Mouse (Mus musculus): ENCODE data around the gene Slc30a10. TPM values are rescaled to one million over a fixed set of nuclear protein-coding genes. Genes with fewer than 3 reads are reported as not detected.

Slc30a10 gene
- total RNA-seq, 2 experiments from 2014 or later: 4.0 to 4.7 TPM

- ATAC-seq (replicated peaks; ENCODE audit: low FRiP score, poor library complexity, severe bottlenecking): no peak
These were observed 1.7 kb downstream of the Slc30a10 start for GRCm38 (mm10) chr1:185456327-185456726.

- ATAC-seq (replicated peaks; ENCODE audit: low FRiP score, poor library complexity, severe bottlenecking): no peak
These were observed 5.4 kb downstream of the Slc30a10 start for GRCm38 (mm10) chr1:185460096-185460495.

- no peak for ATAC-seq (replicated peaks; ENCODE audit: low FRiP score, poor library complexity, severe bottlenecking)
These were observed 8.2 kb downstream of the Slc30a10 start for GRCm38 (mm10) chr1:185462889-185463288.

- peak; percentile 64 for ATAC-seq (replicated peaks; ENCODE audit: low FRiP score, poor library complexity, severe bottlenecking)
These were observed 14.9 kb downstream of the Slc30a10 start for GRCm38 (mm10) chr1:185469551-185470021.

- ATAC-seq (replicated peaks; ENCODE audit: low FRiP score, poor library complexity, severe bottlenecking): peak; percentile 83
These were observed 17.5 kb downstream of the Slc30a10 start for GRCm38 (mm10) chr1:185472025-185472720.

DNA sequence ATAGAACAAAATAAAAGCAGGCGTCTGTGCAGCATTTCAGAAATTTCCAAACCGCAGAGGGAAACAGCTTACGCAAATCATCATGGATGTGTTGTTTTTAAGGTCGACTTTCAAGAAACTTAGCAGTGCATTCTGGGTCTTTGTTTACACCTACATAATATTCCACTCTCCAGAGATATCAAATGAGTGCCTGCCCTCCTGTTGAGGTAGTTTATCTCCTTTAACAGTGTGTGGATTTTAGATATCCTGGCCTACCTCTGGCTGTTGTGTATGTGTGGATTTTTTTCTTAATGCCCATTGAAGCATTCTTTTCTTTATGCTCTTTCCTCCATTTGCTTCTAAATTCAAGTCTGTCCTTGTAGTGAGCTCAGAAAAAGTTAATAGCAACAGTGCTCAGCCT lies 18.1 kb downstream of the Slc30a10 start:
- ATAC-seq (replicated peaks; ENCODE audit: low FRiP score, poor library complexity, severe bottlenecking): peak; percentile 39; the same call in 1 of the 2 replicates

GRCm38 (mm10) chr1:185473437-185473836 lies 18.8 kb downstream of the Slc30a10 start:
- ATAC-seq (replicated peaks; ENCODE audit: low FRiP score, poor library complexity, severe bottlenecking): no peak

DNA sequence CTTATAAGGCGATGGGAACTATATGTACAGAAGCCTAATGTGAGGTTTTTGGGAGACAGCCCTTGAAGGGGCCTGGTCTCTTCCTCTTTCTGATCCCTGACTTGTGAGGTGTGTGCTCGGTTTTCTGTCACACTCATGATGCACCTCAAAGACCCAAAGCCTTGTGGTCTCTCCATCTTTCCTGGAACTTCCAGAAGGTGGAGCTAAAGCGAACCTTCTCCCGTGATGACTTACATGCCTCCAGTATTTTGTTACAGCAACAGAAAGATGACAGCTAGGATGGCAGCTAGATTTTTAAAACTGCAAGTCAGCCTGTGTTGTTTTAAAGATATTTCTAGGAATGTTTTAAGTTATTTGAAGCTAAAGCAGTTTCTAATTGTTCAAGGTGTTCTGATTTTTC lies 25.2 kb downstream of the Slc30a10 start:
- no peak for ATAC-seq (replicated peaks; ENCODE audit: low FRiP score, poor library complexity, severe bottlenecking)

GRCm38 (mm10) chr1:185482001-185482761 lies 27.5 kb downstream of the Slc30a10 start:
- no peak for ATAC-seq (replicated peaks; ENCODE audit: low FRiP score, poor library complexity, severe bottlenecking)

GRCm38 (mm10) chr1:185482762-185483161 lies 28.1 kb downstream of the Slc30a10 start:
- ATAC-seq (replicated peaks; ENCODE audit: low FRiP score, poor library complexity, severe bottlenecking): no peak

- ATAC-seq (replicated peaks; ENCODE audit: low FRiP score, poor library complexity, severe bottlenecking): no peak
These were observed 28.9 kb downstream of the Slc30a10 start for GRCm38 (mm10) chr1:185483356-185484057.

DNA sequence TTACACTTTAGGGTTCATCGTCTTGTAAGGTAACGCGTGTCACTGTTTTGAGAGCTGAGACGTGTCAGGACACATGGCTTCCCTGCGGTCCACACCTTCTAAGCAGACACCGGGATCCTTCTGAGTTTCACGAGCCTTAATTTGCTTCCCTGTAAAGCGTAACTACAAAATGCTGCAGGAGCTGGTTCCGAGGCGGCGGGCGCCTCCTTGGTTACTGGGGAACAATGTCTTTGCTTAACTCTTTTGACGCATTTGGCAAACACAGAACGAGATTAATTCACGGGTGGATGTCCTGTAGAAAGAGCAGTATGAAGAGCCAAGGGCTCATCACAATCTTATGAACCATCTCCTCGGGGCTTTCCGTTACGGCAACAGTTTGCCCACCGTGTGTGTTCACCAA lies 29.6 kb downstream of the Slc30a10 start:
- no peak for ATAC-seq (replicated peaks; ENCODE audit: low FRiP score, poor library complexity, severe bottlenecking)

DNA sequence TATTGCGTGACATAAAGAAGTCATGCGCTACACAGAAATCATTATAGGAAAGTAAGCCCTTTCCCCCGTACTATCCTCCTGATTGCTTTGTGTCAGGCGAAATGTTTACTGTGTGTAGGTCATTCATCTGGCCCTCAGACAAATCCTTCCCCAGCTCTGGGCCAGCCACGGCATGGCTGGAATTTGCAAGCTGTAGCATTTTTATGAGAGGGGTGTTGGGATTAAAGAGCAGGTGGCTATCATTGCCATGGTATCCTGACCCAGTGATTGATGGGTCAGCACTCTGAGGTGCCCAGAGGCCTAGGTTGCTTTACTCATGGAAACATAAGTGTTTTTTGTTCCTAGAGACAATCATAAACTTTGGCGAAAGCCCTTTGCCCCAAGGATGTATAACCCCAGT lies 35.2 kb downstream of the Slc30a10 start:
- no peak for ATAC-seq (replicated peaks; ENCODE audit: low FRiP score, poor library complexity, severe bottlenecking)

DNA sequence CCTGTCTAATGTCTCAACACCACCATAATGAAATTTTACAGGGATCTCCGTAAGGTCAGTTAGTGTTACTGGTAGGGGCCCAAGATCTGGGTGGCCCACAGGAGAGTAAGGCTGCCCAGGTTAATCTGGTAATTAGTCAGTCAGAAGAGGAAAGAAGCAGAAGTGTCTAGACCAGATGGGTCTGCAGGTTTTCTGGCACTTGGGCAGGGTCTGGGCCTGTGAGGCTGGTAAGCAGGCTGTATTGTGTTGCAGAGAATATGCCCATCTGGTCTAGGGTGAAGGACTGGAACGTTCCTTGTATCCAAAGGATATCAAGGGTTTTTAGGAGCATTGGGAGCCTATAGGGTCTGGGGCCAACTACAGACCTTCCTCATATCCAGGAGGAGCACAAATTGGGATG lies 36.0 kb downstream of the Slc30a10 start:
- no peak for ATAC-seq (replicated peaks; ENCODE audit: low FRiP score, poor library complexity, severe bottlenecking)

- ATAC-seq (replicated peaks; ENCODE audit: low FRiP score, poor library complexity, severe bottlenecking): no peak
These were observed 38.9 kb downstream of the Slc30a10 start for GRCm38 (mm10) chr1:185493439-185494034.

- ATAC-seq (replicated peaks; ENCODE audit: low FRiP score, poor library complexity, severe bottlenecking): no peak
These were observed 42.3 kb downstream of the Slc30a10 start for GRCm38 (mm10) chr1:185496791-185497460.

GRCm38 (mm10) chr1:185500602-185501001 lies 46.0 kb downstream of the Slc30a10 start:
- no peak for ATAC-seq (replicated peaks; ENCODE audit: low FRiP score, poor library complexity, severe bottlenecking)

DNA sequence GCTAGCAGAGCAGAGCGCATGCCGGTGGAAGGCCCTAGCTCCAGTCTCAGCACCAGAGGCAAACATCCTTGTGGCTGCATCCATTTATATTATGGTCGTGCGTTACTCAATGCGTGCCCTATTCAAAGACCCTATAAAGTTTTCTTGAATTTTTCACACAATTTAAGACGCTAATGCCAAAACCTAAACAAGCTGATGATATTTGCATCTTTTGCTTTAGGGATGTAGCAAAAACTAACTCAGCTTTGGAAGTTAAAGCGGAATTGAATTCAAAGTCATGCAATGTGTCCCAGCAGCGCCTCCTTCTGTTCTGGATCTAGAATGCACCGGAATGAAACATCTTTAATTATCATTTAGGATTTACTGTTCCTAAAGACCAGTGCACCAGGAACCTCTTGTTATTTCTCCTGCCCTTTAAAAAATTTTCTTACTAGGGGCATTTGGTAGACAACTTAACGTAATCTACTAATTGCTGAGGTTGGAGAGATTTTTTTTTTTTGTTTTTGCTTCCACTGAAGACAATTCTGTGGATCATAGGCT lies 47.2 kb downstream of the Slc30a10 start:
- peak; percentile 73 for ATAC-seq (replicated peaks; ENCODE audit: low FRiP score, poor library complexity, severe bottlenecking)

- no peak for ATAC-seq (replicated peaks; ENCODE audit: low FRiP score, poor library complexity, severe bottlenecking)
These were observed 47.9 kb downstream of the Slc30a10 start for GRCm38 (mm10) chr1:185502550-185502949.

All from erythroblast, adult 5-6 weeks (primary cell).